Mouse (Mus musculus) liver, postnatal 0 days (tissue): ENCODE data around the gene Vps45. TPM values are rescaled to one million over a fixed set of nuclear protein-coding genes. Genes with fewer than 3 reads are reported as not detected.

Source experiments
- ATAC-seq: fragments of 200-750 bp; cut with Nextera tagmentation; 2 replicates; pipeline ENCODE4 v1.8.0; 2017; ENCODE audit warnings: mild to moderate bottlenecking, moderate library complexity
- DNase-seq: peaks from one replicate; pipeline ENCODE4 v3.0.0-alpha.2; 2016
- H3K27ac ChIP-seq: fragments of 300-500 bp; sonication (generic); 2 replicates; pipeline ENCODE4 v1.5.1; 2014; ENCODE audit warnings: antibody characterized with exemption, moderate library complexity, mild to moderate bottlenecking, low read depth
- H3K27me3 ChIP-seq: fragments of 300-500 bp; sonication (generic); 2 replicates; pipeline ENCODE4 v1.6.1; 2014; ENCODE audit warnings: low read length, control low read depth, mixed read lengths; ENCODE audit not compliant: insufficient read depth
- H3K36me3 ChIP-seq: fragments of 300-500 bp; sonication (generic); replicated peaks from 2 replicates; pipeline ENCODE4 v1.6.1; 2014; ENCODE audit warnings: mild to moderate bottlenecking, control low read depth, low read length, moderate library complexity, mixed read lengths; ENCODE audit not compliant: insufficient read depth
- H3K4me1 ChIP-seq: fragments of 300-500 bp; sonication (generic); 2 replicates; pipeline ENCODE4 v1.6.1; 2014; ENCODE audit warnings: antibody characterized with exemption, mild to moderate bottlenecking, control low read depth; ENCODE audit not compliant: insufficient read depth
- H3K4me2 ChIP-seq: fragments of 300-500 bp; sonication (generic); 2 replicates; pipeline ENCODE4 v1.6.1; 2014; ENCODE audit warnings: low read depth, mild to moderate bottlenecking, low read length, moderate library complexity, mixed read lengths
- H3K4me3 ChIP-seq: fragments of 300-500 bp; sonication (generic); 2 replicates; pipeline ENCODE4 v1.5.1; 2014; ENCODE audit warnings: low read depth, low read length
- H3K9ac ChIP-seq: fragments of 300-500 bp; sonication (generic); replicated peaks from 2 replicates; pipeline ENCODE4 v1.6.1; 2014; ENCODE audit warnings: mild to moderate bottlenecking, moderate library complexity
- H3K9me3 ChIP-seq: fragments of 300-500 bp; sonication (generic); 2 replicates; pipeline ENCODE4 v1.6.1; 2016; ENCODE audit warnings: mild to moderate bottlenecking, control low read depth, low read length, mixed read lengths
- CTCF ChIP-seq: sonication (generic); IDR thresholded peaks from 2 replicates; pipeline ENCODE4 v1.5.1; 2016; ENCODE audit warnings: antibody characterized with exemption, low read depth
- EP300 ChIP-seq: IDR thresholded peaks from 2 replicates; pipeline ENCODE4 v1.6.1; 2016; ENCODE audit warnings: antibody characterized with exemption, low read depth, mild to moderate bottlenecking
- WGBS: fragments of 180-500 bp; shearing (Covaris S2); extraction: QIAGEN DNeasy Blood & Tissue Kit; methylation state at CpG from one replicate; pipeline ENCODE4 v1.1.7; 2014; ENCODE audit not compliant: insufficient replicate concordance; 5-methylcytosine and 5-hydroxymethylcytosine counted together
- polyA plus RNA-seq: library from polyadenylated mRNA; unstranded; fragments of >200 nt; fragmentation: Nextera tagmentation; extraction: Ambion mirVana; gene quantifications from 2 replicates; pipeline ENCODE4 v1.2.1, GENCODE M21; 2015

Gene Vps45
- polyA plus RNA-seq, 1 experiment from 2014 or later, result 12.5 TPM

DNA sequence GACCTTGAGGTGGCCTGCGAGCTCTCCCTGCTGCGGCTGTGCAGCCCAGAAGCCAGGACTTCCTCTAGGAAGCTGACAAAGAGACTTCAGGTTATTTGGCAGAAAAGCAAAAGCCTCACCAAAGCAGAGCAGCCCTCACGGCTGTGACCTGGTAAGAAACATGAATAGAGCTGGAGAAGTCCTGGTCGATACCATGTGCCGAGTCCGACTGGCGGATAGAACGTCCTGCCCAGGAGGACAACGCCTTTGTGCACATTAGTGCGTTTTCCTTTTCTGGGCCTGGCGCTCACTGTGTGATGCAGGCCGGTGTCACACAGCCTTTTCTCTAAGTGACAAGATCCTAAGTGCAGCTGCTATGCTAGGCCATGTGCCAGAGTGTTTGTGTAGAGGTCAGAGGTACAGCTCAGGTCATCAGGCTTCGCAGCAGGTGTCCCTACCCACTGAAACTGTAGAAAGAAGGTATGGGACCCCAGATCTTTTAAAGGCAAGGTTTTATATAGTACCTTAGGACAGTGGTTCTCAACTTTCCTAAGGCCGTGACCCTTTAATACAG is 58.1 kb downstream of the Vps45 start:
- Histone ChIP-seq H3K27me3 (peaks cover 4% of the 10 kb centered on the region), H3K4me1 (peaks cover 21% of the 10 kb centered on the region), H3K27ac (no peak overlapping the region), H3K9me3 (no peaks in the 10 kb centered on the region), H3K4me3 (no peak overlapping the region), H3K36me3 (no peaks in the 10 kb centered on the region), H3K9ac (no peak overlapping the region), H3K4me2 (no peak overlapping the region)
- no peak for DNase-seq
- TF ChIP-seq EP300 (no peak), CTCF (no peak)
- no peak for ATAC-seq
- 68% methylated on average over 14 of the region's 14 CpGs for WGBS

DNA sequence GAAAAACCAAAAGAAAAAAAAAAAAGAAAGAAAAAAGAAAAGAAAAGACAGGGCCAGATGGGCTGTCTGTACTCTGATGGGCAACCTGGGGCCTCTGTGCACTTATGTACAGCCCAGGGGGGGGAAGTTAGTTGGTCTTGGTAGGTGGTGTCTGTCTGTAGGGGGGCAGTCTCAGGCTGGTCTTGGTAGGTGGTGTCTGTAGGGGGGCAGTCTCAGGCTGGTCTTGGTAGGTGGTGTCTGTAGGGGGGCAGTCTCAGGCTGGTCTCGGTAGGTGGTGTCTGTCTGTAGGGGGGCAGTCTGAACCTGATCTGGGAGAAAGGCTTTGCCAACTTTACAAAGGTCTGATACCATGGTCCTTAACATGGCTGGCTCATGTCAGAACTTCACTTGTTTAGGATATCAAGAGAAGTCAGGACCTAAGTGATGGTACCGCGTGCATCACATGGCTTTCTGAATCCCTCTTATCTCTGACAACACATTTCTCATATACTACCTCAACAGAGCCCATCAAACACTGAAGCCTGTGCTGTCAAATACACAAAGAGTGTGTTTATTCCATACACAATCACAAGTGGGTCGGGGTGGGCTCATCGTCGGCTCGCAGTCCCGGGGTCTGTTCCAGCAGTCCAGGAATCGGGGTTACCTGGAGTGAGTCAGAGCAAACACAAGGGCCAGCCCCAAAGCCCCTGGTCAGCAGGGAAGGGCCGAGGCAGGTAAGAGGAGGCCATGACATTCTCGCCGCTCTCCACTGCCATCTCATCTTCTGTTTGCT is 58.8 kb downstream of the Vps45 start:
- ATAC-seq (peak; percentile 79), DNase-seq (no peak)
- H3K27ac ChIP-seq, result no peak overlapping the region
- peaks cover 7% of the 10 kb centered on the region for H3K27me3 ChIP-seq
- no peaks in the 10 kb centered on the region for H3K36me3 ChIP-seq
- TF ChIP-seq EP300, result peak; percentile 80
- no peak for TF ChIP-seq CTCF
- WGBS, result 64% methylated on average over 12 of the region's 12 CpGs
- peaks cover 21% of the 10 kb centered on the region for H3K4me1 ChIP-seq
- H3K4me3 ChIP-seq, result no peak overlapping the region
- no peak overlapping the region for H3K9ac ChIP-seq
- H3K9me3 ChIP-seq, result no peaks in the 10 kb centered on the region
- H3K4me2 ChIP-seq, result no peak overlapping the region

DNA sequence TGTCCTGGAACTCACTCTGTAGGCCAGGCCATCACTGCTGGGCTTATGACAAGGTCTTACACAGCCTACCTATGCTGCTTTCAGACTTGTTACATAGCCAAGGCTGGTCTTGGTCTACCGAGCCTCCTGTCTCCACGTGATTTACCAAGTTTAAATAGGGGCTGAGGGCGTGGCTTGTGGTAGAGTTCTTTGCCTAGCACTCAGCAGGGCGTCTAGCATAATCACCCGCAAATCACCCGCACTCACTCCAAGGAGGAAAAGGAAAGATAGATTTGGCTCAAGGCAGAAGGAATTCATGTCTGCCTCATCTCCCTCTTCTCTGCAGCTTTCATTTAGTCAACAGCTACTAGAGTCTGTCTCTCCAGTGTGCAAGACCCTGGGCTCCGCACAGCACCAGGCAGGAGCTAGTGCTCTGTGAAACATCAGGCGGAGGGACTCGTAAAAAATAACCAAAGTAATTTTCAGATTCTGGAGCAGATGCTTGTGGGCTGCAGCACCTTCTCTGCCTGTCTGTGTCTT is 61.0 kb downstream of the Vps45 start:
- no peaks in the 10 kb centered on the region for H3K36me3 ChIP-seq
- no peak overlapping the region for H3K9ac ChIP-seq
- H3K4me3 ChIP-seq, result no peak overlapping the region
- H3K27ac ChIP-seq, result no peak overlapping the region
- no peak for DNase-seq
- 0 out of 2 replicates have a peak overlapping the region, but pooled peaks have one; percentile 2 for H3K4me2 ChIP-seq
- WGBS, result 40% methylated on average over 9 of the region's 9 CpGs
- peaks cover 23% of the 10 kb centered on the region for H3K4me1 ChIP-seq
- H3K9me3 ChIP-seq, result no peaks in the 10 kb centered on the region
- no peak for TF ChIP-seq CTCF
- no peak for TF ChIP-seq EP300
- peaks cover 7% of the 10 kb centered on the region for H3K27me3 ChIP-seq
- ATAC-seq, result no peak

DNA sequence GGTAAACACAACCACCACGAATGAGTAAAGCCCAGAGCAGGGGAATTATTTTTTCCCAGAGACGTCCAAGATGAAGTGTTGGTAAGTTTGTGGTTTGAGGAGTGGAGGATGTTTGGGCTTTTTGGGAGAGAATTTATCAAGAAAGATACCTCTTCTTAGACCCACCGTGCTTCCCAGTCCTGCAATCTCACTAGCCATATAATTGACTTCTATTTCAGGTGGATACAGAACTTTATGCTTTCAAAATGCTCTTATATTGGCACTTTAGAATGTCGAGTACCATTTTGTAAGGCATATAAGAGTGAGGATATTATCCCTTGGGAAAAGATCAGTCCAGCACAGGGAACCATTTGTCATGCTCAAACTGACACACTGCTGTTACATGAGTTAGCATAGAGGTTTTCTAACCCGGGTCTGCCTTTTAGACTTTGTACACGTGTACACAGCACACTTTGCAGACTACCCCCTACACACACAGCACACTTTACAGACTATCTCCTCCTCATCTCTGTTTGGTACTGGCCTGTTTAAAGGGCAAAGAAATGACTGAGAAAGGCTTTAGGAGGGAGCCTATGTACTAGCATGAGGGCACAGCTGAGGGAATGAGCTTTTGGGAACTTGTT is 61.7 kb downstream of the Vps45 start:
- Histone ChIP-seq H3K9me3 (no peaks in the 10 kb centered on the region), H3K4me3 (peak overlapping the region; percentile 73), H3K27ac (peak overlapping the region; percentile 79; the same call in 1 of the 2 replicates), H3K4me1 (peaks cover 23% of the 10 kb centered on the region), H3K4me2 (peak overlapping the region; percentile 98), H3K9ac (peak overlapping the region; percentile 70), H3K36me3 (0 out of 2 replicates have a peak, but pooled peaks cover under 1% of the 10 kb centered on the region), H3K27me3 (peaks cover 7% of the 10 kb centered on the region)
- ATAC-seq (no peak), DNase-seq (no peak)
- WGBS, result 12% methylated on average over 6 of the region's 6 CpGs
- TF ChIP-seq EP300 (no peak), CTCF (no peak)

DNA sequence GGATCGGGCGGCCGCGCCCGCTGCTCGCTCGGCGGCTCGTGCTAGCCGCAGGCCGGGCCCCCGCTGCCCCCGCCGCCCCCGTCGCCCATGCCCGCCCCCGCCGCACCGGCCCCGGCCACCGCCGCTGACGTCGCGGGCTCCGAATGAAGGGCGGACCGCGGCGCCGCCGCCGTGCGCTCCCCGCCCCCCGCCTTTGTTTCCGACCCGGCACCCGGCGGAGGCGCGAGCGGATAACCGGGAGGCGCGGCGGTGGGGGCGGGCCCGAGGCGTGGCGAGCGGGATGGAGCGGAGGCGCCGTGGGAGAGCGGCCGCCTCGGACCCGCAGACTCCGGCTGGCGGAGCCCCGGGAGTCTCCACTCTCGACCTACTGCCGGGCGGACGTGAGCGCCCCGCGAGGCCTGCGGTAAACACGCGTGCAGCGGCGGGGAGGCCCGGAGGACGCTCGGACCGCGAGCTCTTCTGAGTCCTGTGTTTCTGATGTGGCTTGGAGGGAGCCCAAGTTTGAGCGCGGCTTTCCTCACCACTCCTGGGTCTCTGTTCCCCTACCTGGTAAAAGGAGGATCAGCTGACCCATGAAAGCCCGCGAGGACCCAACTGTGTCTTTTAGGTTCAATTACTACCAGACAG is 62.4 kb downstream of the Vps45 start, which contains the start of gene Plekho1:
Gene Plekho1, minus strand, starts transcription at position 200 of the 627 bp plus-strand sequence.
- Histone ChIP-seq H3K36me3 (0 out of 2 replicates have a peak, but pooled peaks cover 6% of the 10 kb centered on the region), H3K4me2 (peak within 1 kb of the TSS; percentile 98), H3K27me3 (peaks cover 7% of the 10 kb centered on the region), H3K9me3 (no peaks in the 10 kb centered on the region), H3K4me3 (peak within 1 kb of the TSS; percentile 73), H3K4me1 (peaks cover 23% of the 10 kb centered on the region), H3K27ac (peak within 1 kb of the TSS; percentile 79), H3K9ac (peak within 1 kb of the TSS; percentile 70)
- DNase-seq, result peak; percentile 62
- TF ChIP-seq CTCF (peak; percentile 24; the same call in 1 of the 2 replicates), EP300 (no peak)
- WGBS, result under 1% methylated on average over 23 of the region's 84 CpGs
- ATAC-seq, result 0 out of 2 replicates have a peak, but pooled peaks have one; percentile 7
